Mouse (Mus musculus) cerebellum, adult 9-11 months (tissue): Measurements from ENCODE around the gene Chic1.

Experiments used
- DNase-seq: peaks from one replicate; pipeline ENCODE4 v3.0.0; 2022

Chic1 gene

GRCm38 (mm10) chrX:103438023-103438422 lies 81.7 kb downstream of the Chic1 start:
- no peak for DNase-seq

GRCm38 (mm10) chrX:103440803-103441202 lies 84.5 kb downstream of the Chic1 start:
- peak; percentile 21 for DNase-seq

GRCm38 (mm10) chrX:103443755-103444154 lies 87.5 kb downstream of the Chic1 start:
- DNase-seq, result peak; percentile 4
